Mouse (Mus musculus): ENCODE measurements around the gene Pknox1. TPM values are rescaled to one million over a fixed set of nuclear protein-coding genes. Genes with fewer than 3 reads are reported as not detected.

Gene Pknox1
- 42.7 and 52.9 TPM in 2 replicates for polyA plus RNA-seq (2011; ENCODE audit: insufficient read depth, insufficient read length, low read depth, missing spikeins)

DNA sequence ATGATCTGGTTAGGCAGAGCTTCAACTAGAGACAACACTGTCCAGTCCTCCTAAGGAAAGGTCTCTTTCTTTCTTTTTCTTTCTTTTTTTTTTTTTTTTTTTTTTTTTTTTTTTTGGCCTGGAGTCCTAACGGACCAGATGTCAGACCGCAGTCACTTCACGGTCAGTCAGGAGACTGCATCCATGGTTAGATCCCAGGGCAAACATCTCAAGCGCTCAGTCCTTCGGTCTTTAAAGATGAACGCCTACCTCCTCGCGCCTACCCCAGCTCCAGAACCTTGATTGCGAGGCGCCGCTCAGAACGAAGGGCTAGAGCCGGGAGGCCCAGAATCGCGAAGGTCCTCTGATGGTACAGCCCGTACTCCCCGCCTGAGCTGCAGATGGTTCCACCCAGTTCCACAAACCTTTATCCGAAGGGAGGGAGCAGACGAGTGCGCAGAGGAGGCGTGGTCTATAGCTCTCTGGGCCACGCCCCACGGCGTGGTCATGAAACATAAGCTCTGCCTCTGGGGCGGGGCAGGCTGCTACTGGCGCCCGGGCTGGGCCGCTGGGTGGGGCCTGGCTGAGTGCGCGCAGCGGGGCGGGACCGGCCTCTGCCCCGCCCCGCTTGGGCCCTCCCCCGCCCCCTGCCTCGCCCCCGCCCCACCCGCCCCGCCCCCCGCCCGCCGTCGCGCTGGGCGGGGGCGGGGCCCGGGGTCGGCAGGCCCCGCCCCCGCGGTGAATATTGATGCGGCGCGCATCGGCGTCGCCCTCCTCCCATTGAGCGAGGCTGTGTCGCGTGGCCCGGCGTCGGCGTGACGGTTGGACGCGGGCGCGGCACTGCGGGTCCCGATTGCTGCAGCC is at the start of gene Pknox1:
Gene Pknox1, plus strand, starts transcription at position 720 of the 843 bp plus-strand sequence.
- Histone ChIP-seq H3K36me3 (ENCODE audit: control insufficient read depth, insufficient read depth, low read length, poor library complexity, severe bottlenecking) (no peaks in the 10 kb centered on the region), H3K4me1 (ENCODE audit: control insufficient read depth, insufficient read depth, low read length) (peaks cover 2% of the 10 kb centered on the region), H3K9ac (ENCODE audit: low read depth, poor library complexity, severe bottlenecking) (peak within 1 kb of the TSS; percentile 98), H3K9me3 (replicated peaks; ENCODE audit: control insufficient read depth, insufficient read depth, low read length, poor library complexity, severe bottlenecking) (no peaks in the 10 kb centered on the region), H3K27me3 (ENCODE audit: control insufficient read depth, insufficient read depth, low read length, poor library complexity, severe bottlenecking) (no peaks in the 10 kb centered on the region), H3K27ac (ENCODE audit: insufficient read depth, low read length) (peak within 1 kb of the TSS; percentile 51), H3K4me3 (ENCODE audit: low read depth, low read length) (peak within 1 kb of the TSS; percentile 94)
- TF ChIP-seq POLR2A (IDR thresholded peaks at IDR 0.05; ENCODE audit: insufficient read depth, low read length) = peak; percentile 43
- TF ChIP-seq EP300 (IDR thresholded peaks at IDR 0.05; ENCODE audit: insufficient read depth, low read depth, low read length) = no peak

DNA sequence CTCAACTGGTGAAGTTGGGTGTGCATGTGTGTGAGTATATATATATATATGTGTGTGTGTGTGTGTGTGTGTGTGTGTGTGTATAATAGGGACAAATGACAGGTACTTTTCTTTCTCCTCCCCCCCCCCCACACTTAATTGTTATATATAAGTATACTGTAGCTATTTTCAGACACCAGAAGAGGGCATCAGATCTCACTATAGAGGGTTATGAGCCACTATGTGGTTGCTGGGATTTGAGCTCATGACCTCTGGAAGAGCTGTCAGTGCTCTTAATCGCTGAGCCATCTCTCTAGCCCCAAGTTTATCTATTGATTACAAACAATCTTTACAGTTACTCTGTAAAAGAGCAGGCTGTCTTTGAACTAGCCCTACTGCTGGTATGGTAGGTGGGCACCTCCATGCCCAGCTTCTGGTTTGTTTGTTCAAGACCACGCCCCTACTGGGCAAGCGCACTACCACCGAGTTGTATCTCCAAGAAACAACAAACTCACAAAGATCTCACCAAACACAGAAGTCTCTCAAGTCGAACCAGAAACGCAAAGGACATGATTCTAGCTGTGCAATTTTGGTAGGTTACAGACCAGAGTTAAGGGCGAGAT is 45.1 kb upstream of the Pknox1 start:
- H3K36me3 ChIP-seq (ENCODE audit: control insufficient read depth, insufficient read depth, low read length, poor library complexity, severe bottlenecking) = peaks cover 2% of the 10 kb centered on the region; the same call in 1 of the 2 replicates
- no peaks in the 10 kb centered on the region for H3K9me3 ChIP-seq (replicated peaks; ENCODE audit: control insufficient read depth, insufficient read depth, low read length, poor library complexity, severe bottlenecking)
- no peaks in the 10 kb centered on the region for H3K4me1 ChIP-seq (ENCODE audit: control insufficient read depth, insufficient read depth, low read length)
- no peaks in the 10 kb centered on the region for H3K27me3 ChIP-seq (ENCODE audit: control insufficient read depth, insufficient read depth, low read length, poor library complexity, severe bottlenecking)
- no peak overlapping the region for H3K27ac ChIP-seq (ENCODE audit: insufficient read depth, low read length)
- H3K9ac ChIP-seq (ENCODE audit: low read depth, poor library complexity, severe bottlenecking) = no peak overlapping the region
- TF ChIP-seq CTCF (IDR thresholded peaks at IDR 0.05; ENCODE audit: low read depth, low read length) = no peak
- no peak for TF ChIP-seq EP300 (IDR thresholded peaks at IDR 0.05; ENCODE audit: insufficient read depth, low read depth, low read length)
- no peak for TF ChIP-seq POLR2A (IDR thresholded peaks at IDR 0.05; ENCODE audit: insufficient read depth, low read length)
- H3K4me3 ChIP-seq (ENCODE audit: low read depth, low read length) = peak overlapping the region; percentile 70

DNA sequence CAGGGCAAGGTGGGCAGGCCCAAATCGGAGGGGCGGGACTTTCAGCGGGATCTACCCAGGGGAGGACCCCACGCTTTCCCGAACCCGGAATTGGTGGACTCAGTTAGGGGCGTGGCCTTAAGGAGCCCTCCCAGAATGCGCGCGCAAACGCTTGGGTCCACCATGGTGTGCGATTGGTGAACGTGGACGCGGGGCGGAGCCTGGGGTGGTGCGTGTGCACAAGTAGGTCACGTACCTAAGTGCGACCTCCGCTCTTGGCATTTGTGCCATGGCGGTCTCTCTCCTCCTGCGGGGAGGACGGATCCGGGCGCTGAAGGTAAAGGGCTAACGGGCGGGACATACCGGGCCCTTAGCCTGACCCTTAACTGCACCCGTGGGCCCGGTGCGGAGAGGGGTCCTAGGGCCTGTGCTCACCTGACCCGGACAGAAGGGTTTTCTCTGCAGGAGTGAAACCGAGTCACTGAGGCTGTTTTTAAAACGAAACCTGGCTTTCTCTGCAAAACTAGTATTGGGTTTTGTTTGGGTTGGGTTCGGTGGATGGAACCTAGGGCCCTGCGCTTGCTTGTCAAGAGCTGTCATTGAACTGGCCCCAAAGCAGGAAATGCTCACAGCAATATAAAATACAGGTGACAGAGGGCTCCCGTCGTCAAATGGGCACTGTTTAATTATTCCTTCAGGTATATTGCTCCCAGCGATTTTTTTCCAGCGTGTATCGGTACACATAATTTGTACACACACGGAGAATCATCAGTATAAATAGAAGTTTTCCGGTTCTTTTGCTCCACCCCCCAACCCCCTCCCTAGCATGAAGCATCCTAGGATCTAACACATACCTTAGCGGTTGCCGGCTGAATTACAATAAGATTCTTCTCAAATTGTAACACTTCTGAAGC is 44.3 kb upstream of the Pknox1 start, which contains the start of the genes Wdr4 and Ndufv3:
Gene Wdr4, minus strand, starts transcription at position 35 of the 893 bp plus-strand sequence.
Gene Ndufv3, plus strand, starts transcription at position 170 of the 893 bp plus-strand sequence.
- no peak for TF ChIP-seq EP300 (IDR thresholded peaks at IDR 0.05; ENCODE audit: insufficient read depth, low read depth, low read length)
- TF ChIP-seq POLR2A (IDR thresholded peaks at IDR 0.05; ENCODE audit: insufficient read depth, low read length) = peak; percentile 78
- Histone ChIP-seq H3K27ac (ENCODE audit: insufficient read depth, low read length) (no peak within 1 kb of the TSS), H3K4me3 (ENCODE audit: low read depth, low read length) (peak within 1 kb of the TSS; percentile 81), H3K9ac (ENCODE audit: low read depth, poor library complexity, severe bottlenecking) (peak within 1 kb of the TSS; percentile 40), H3K27me3 (ENCODE audit: control insufficient read depth, insufficient read depth, low read length, poor library complexity, severe bottlenecking) (no peaks in the 10 kb centered on the region), H3K4me1 (ENCODE audit: control insufficient read depth, insufficient read depth, low read length) (no peaks in the 10 kb centered on the region), H3K9me3 (replicated peaks; ENCODE audit: control insufficient read depth, insufficient read depth, low read length, poor library complexity, severe bottlenecking) (no peaks in the 10 kb centered on the region), H3K36me3 (ENCODE audit: control insufficient read depth, insufficient read depth, low read length, poor library complexity, severe bottlenecking) (peaks cover 2% of the 10 kb centered on the region; the same call in 1 of the 2 replicates)

DNA sequence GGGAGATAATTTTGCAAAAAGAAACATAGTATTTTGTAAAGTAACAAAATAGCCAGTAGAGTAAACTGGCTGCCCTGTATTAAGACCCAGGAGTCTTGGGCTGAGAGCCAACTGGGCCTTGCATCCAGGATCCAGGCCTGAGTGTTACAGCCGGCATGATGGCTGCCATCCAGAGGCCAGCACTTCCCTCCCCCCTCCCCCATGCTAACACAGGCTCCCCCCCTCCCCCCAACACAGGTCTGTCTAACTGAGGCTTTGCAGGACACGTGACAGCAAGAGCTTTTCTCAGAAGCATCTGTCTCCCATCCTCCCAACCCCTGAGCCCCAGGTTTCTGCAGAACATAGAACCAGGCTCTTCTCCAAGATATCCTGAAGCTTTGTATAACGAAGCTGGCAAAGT is 43.6 kb upstream of the Pknox1 start:
- Histone ChIP-seq H3K4me3 (ENCODE audit: low read depth, low read length) (peak overlapping the region; percentile 81), H3K27me3 (ENCODE audit: control insufficient read depth, insufficient read depth, low read length, poor library complexity, severe bottlenecking) (no peaks in the 10 kb centered on the region), H3K9me3 (replicated peaks; ENCODE audit: control insufficient read depth, insufficient read depth, low read length, poor library complexity, severe bottlenecking) (no peaks in the 10 kb centered on the region), H3K36me3 (ENCODE audit: control insufficient read depth, insufficient read depth, low read length, poor library complexity, severe bottlenecking) (peaks cover 2% of the 10 kb centered on the region; the same call in 1 of the 2 replicates), H3K9ac (ENCODE audit: low read depth, poor library complexity, severe bottlenecking) (peak overlapping the region; percentile 40; the same call in 1 of the 2 replicates), H3K4me1 (ENCODE audit: control insufficient read depth, insufficient read depth, low read length) (no peaks in the 10 kb centered on the region), H3K27ac (ENCODE audit: insufficient read depth, low read length) (no peak overlapping the region)
- TF ChIP-seq EP300 (IDR thresholded peaks at IDR 0.05; ENCODE audit: insufficient read depth, low read depth, low read length) (no peak), CTCF (IDR thresholded peaks at IDR 0.05; ENCODE audit: low read depth, low read length) (no peak), POLR2A (IDR thresholded peaks at IDR 0.05; ENCODE audit: insufficient read depth, low read length) (no peak)

DNA sequence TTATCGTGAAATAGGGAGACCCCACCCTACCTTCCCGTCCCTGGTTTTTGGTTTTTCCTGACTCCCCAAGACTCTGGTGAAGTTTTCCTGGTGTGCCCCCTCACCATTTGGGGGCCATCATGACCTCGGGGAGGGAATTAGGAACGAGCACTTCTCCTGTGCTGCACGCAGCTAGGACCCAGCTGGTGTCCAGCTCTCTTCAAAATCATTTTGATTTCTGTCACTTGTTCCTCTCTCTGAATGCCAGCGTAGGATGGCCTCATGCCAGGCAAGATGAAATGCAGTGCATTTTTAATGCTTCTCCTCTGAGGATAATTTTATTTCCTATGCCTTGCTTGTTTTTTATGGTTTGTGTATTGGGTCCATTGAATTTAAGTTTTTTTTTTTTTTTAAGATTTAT is 42.6 kb upstream of the Pknox1 start:
- Histone ChIP-seq H3K36me3 (ENCODE audit: control insufficient read depth, insufficient read depth, low read length, poor library complexity, severe bottlenecking) (peaks cover 2% of the 10 kb centered on the region; the same call in 1 of the 2 replicates), H3K27me3 (ENCODE audit: control insufficient read depth, insufficient read depth, low read length, poor library complexity, severe bottlenecking) (no peaks in the 10 kb centered on the region), H3K9me3 (replicated peaks; ENCODE audit: control insufficient read depth, insufficient read depth, low read length, poor library complexity, severe bottlenecking) (no peaks in the 10 kb centered on the region), H3K4me3 (ENCODE audit: low read depth, low read length) (no peak overlapping the region), H3K27ac (ENCODE audit: insufficient read depth, low read length) (no peak overlapping the region), H3K9ac (ENCODE audit: low read depth, poor library complexity, severe bottlenecking) (no peak overlapping the region), H3K4me1 (ENCODE audit: control insufficient read depth, insufficient read depth, low read length) (no peaks in the 10 kb centered on the region)
- no peak for TF ChIP-seq EP300 (IDR thresholded peaks at IDR 0.05; ENCODE audit: insufficient read depth, low read depth, low read length)
- no peak for TF ChIP-seq CTCF (IDR thresholded peaks at IDR 0.05; ENCODE audit: low read depth, low read length)
- no peak for TF ChIP-seq POLR2A (IDR thresholded peaks at IDR 0.05; ENCODE audit: insufficient read depth, low read length)
